Comparison of ENCODE assay signal across 16 mouse cellular contexts in the genomic region with DNA sequence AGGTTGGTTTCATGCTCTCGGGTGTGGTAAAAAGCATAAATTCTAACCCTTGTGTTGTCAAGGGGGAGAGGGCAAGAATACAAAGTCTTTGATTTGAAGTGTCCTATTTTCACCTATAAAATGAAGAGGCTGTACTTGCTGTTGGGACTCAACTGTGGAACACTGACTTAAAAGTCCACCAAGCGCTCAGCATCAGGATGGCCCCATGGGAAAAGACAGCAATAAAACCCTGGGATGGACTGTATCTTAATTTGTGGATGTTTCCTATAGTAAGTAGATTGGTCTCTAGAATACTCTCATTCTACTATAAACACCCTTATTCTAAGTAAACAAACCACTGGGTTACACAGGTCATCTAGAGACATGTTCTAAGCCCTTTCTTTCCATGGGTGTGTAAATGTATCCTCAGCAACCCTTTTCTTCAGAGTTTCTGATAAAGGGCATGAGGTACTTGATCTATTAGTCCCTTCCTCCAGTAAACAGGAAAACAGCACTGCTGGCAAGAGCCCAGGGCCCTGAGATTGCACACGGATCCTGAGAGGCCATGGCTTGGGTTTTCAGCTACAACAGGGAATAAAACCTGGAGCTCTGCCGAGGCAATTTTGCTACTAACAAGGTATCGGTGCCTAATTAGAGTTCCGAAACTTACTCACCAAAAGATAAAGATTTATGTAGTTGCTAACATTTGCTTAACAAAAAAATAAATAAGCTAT. TPM values are rescaled to one million over a fixed set of nuclear protein-coding genes. Genes with fewer than 3 reads are reported as not detected.
DNase-seq lines count a peak whose midpoint lies in the region; ATAC-seq lines count a peak whose summit lies in the region.
"Had no signal": no experiment of that assay in that cellular context is flagged by ENCODE, and none has a peak within 500 bp of the region (broad histone marks: within the 10 kb centered on the region; RNA-seq: fewer than 3 reads in every experiment).

No protein-coding gene starts in this region.

- H3K36me3 ChIP-seq in hindbrain, embryonic 12.5 days = peaks cover 17% of the 10 kb centered on the region
- peaks cover 4% of the 10 kb centered on the region for H3K36me3 ChIP-seq in hindbrain, embryonic 16.5 days (ENCODE audit: control insufficient read depth, insufficient read depth, low read length)
- H3K36me3 ChIP-seq in embryonic facial prominence, embryonic 10.5 days (replicated peaks) = peaks cover 13% of the 10 kb centered on the region

- H3K9me3 ChIP-seq in hindbrain, embryonic 12.5 days (replicated peaks) = no peaks in the 10 kb centered on the region
- no peaks in the 10 kb centered on the region for H3K9me3 ChIP-seq in hindbrain, embryonic 16.5 days (ENCODE audit: control insufficient read depth, low read length)
- no peaks in the 10 kb centered on the region for H3K9me3 ChIP-seq in embryonic facial prominence, embryonic 10.5 days
- H3K9me3 ChIP-seq: embryonic facial prominence, embryonic 12.5 days; limb, embryonic 12.5 days had no signal

- H3K4me3 ChIP-seq in hindbrain, embryonic 12.5 days = no peak overlapping the region
- no peak overlapping the region for H3K4me3 ChIP-seq in hindbrain, embryonic 16.5 days (ENCODE audit: low read length)
- H3K4me3 ChIP-seq in embryonic facial prominence, embryonic 10.5 days = no peak overlapping the region
- H3K4me3 ChIP-seq: embryonic facial prominence, embryonic 12.5 days; gastrocnemius, adult 2 months; limb, embryonic 12.5 days had no signal

- DNase-seq in embryo, embryonic 11 days = peak; percentile 11
- no peak for DNase-seq in embryo, embryonic 10.5 days (ENCODE audit: low spot score)
- DNase-seq in lung, postnatal 10 days = peak; percentile 23
- DNase-seq in lung, postnatal 25 days (ENCODE audit: low spot score) = no peak
- no peak for DNase-seq in embryonic facial prominence, embryonic 10.5 days (ENCODE audit: low spot score)
- DNase-seq: cerebellum, postnatal 14 days; gastrocnemius, adult 2 months; heart, adult 18-20 months; retina, postnatal 1 day had no signal

- peaks cover 11% of the 10 kb centered on the region; the same call in 1 of the 2 replicates for H3K4me1 ChIP-seq in hindbrain, embryonic 12.5 days
- no peaks in the 10 kb centered on the region for H3K4me1 ChIP-seq in hindbrain, embryonic 16.5 days (ENCODE audit: control insufficient read depth, insufficient read depth, low read depth, low read length)
- H3K4me1 ChIP-seq in embryonic facial prominence, embryonic 10.5 days = peaks cover 30% of the 10 kb centered on the region
- H3K4me1 ChIP-seq: embryonic facial prominence, embryonic 12.5 days had no signal

- no peak overlapping the region for H3K4me2 ChIP-seq in hindbrain, embryonic 12.5 days (replicated peaks)
- H3K4me2 ChIP-seq in hindbrain, embryonic 16.5 days (ENCODE audit: low read length) = no peak overlapping the region
- H3K4me2 ChIP-seq: embryonic facial prominence, embryonic 12.5 days; limb, embryonic 12.5 days had no signal

- no peaks in the 10 kb centered on the region for H3K27me3 ChIP-seq in hindbrain, embryonic 12.5 days
- no peaks in the 10 kb centered on the region for H3K27me3 ChIP-seq in hindbrain, embryonic 16.5 days (replicated peaks; ENCODE audit: control insufficient read depth, insufficient read depth, low read length)
- H3K27me3 ChIP-seq in embryonic facial prominence, embryonic 10.5 days (replicated peaks; ENCODE audit: low read depth, poor library complexity, severe bottlenecking) = no peaks in the 10 kb centered on the region
- H3K27me3 ChIP-seq: embryonic facial prominence, embryonic 12.5 days; limb, embryonic 12.5 days had no signal

- H3K9ac ChIP-seq in hindbrain, embryonic 12.5 days = no peak overlapping the region
- no peak overlapping the region for H3K9ac ChIP-seq in hindbrain, embryonic 16.5 days (ENCODE audit: low read depth, low read length)
- H3K9ac ChIP-seq: embryonic facial prominence, embryonic 12.5 days; limb, embryonic 12.5 days; liver, embryonic 14.5 days had no signal

- 34% methylated on average over 6 of the region's 6 CpGs for WGBS in hindbrain, embryonic 12.5 days
- WGBS in hindbrain, embryonic 16.5 days = 35% methylated on average over 6 of the region's 6 CpGs
- WGBS in embryonic facial prominence, embryonic 10.5 days = 42% methylated on average over 6 of the region's 6 CpGs

- no peak for ATAC-seq in hindbrain, embryonic 12.5 days (ENCODE audit: low FRiP score)
- ATAC-seq in hindbrain, embryonic 16.5 days = no peak
- no peak for ATAC-seq in activated CD4-positive, CD25-positive, alpha-beta regulatory T cell, adult 4 months
- ATAC-seq: intestine, postnatal 0 days had no signal

- peak overlapping the region; percentile 41; the same call in 1 of the 2 replicates for H3K27ac ChIP-seq in hindbrain, embryonic 12.5 days
- no peak overlapping the region for H3K27ac ChIP-seq in hindbrain, embryonic 16.5 days (ENCODE audit: low read depth, low read length)
- peak overlapping the region; percentile 82 for H3K27ac ChIP-seq in embryonic facial prominence, embryonic 10.5 days (replicated peaks)
- H3K27ac ChIP-seq: embryonic facial prominence, embryonic 12.5 days; gastrocnemius, adult 2 months; limb, embryonic 12.5 days; liver, embryonic 14.5 days had no signal

RNA-seq across cellular contexts. Expression of gene Sinhcaf, which starts 45.5 kb away (rescaled TPM):
- polyA plus RNA-seq in hindbrain, embryonic 12.5 days (2016; fragmentation: Nextera tagmentation; extraction: Ambion mirVana) = 164 and 166 TPM in 2 replicates
- 31.2 and 38.7 TPM in 2 replicates for polyA plus RNA-seq in hindbrain, embryonic 16.5 days (2015; fragmentation: Nextera tagmentation; extraction: Ambion mirVana)
- polyA plus RNA-seq in embryonic facial prominence, embryonic 10.5 days (2016; fragmentation: Nextera tagmentation; extraction: Ambion mirVana) = 306 and 334 TPM in 2 replicates
- polyA plus RNA-seq in activated CD4-positive, CD25-positive, alpha-beta regulatory T cell, adult 4 months (2017; shearing (Covaris generic)) = 10 to 100 TPM; 61.4 to 62.9 TPM

Comparison
In these comparisons a context has a peak if more than half of its experiments do, and no peak if none do; other contexts are left out.
1. DNase-seq: peak in embryo, embryonic 11 days (single experiment) and lung, postnatal 10 days (single experiment); none in embryo, embryonic 10.5 days (single experiment), lung, postnatal 25 days (single experiment) and embryonic facial prominence, embryonic 10.5 days (single experiment).